Mouse (Mus musculus): ENCODE measurements around the gene Phf6.
"Not testable (repeated sequence)": the region's sequence is repeated elsewhere in the genome, so short reads cannot be mapped to it uniquely, and the experiment has no call there.

Phf6 gene

GRCm38 (mm10) chrX:52911587-52912371 lies at the start of gene Phf6:
TSS of gene Phf6 (plus strand) at chrX:52912266.
- DNase-seq = peak; percentile 86 to 87

- DNase-seq = peak; percentile 8 to 24
These were observed 47.9 kb upstream of the Phf6 start for GRCm38 (mm10) chrX:52864126-52864525.

- DNase-seq = not testable (repeated sequence)
These were observed 13.6 kb upstream of the Phf6 start for GRCm38 (mm10) chrX:52898486-52898885.

- DNase-seq = no peak
These were observed 284 bp downstream of the Phf6 start for GRCm38 (mm10) chrX:52912372-52912728.

GRCm38 (mm10) chrX:52912826-52913701 lies 998 bp downstream of the Phf6 start:
- DNase-seq = no peak

GRCm38 (mm10) chrX:52913856-52914255 lies 1.8 kb downstream of the Phf6 start:
- DNase-seq = no peak

GRCm38 (mm10) chrX:52914705-52915104 lies 2.6 kb downstream of the Phf6 start:
- no peak for DNase-seq

GRCm38 (mm10) chrX:52916516-52916915 lies 4.5 kb downstream of the Phf6 start:
- no peak for DNase-seq

GRCm38 (mm10) chrX:52926726-52927125 lies 14.7 kb downstream of the Phf6 start:
- DNase-seq = peak; percentile 23 to 38

GRCm38 (mm10) chrX:52928883-52929282 lies 16.8 kb downstream of the Phf6 start:
- DNase-seq = no peak

- DNase-seq = no peak
These were observed 17.7 kb downstream of the Phf6 start for GRCm38 (mm10) chrX:52929779-52930178.

GRCm38 (mm10) chrX:52930191-52930590 lies 18.1 kb downstream of the Phf6 start:
- DNase-seq = no peak

GRCm38 (mm10) chrX:52932161-52932560 lies 20.1 kb downstream of the Phf6 start:
- no peak for DNase-seq

- no peak for DNase-seq
These were observed 22.4 kb downstream of the Phf6 start for GRCm38 (mm10) chrX:52934496-52934895.

GRCm38 (mm10) chrX:52945509-52945908 lies 33.4 kb downstream of the Phf6 start:
- no peak for DNase-seq

- peak in 1 of 2 experiments; percentile 7 for DNase-seq
These were observed 37.6 kb downstream of the Phf6 start for GRCm38 (mm10) chrX:52949713-52950112.

GRCm38 (mm10) chrX:52956942-52957341 lies 44.9 kb downstream of the Phf6 start:
- DNase-seq = no peak

- no peak for DNase-seq
These were observed 49.6 kb downstream of the Phf6 start for GRCm38 (mm10) chrX:52961559-52962110.

- no peak for DNase-seq
These were observed 53.1 kb downstream of the Phf6 start for GRCm38 (mm10) chrX:52965149-52965548.

- no peak for DNase-seq
These were observed 59.3 kb downstream of the Phf6 start for GRCm38 (mm10) chrX:52971211-52972006.

GRCm38 (mm10) chrX:52972129-52972528 lies 60.1 kb downstream of the Phf6 start:
- no peak for DNase-seq

GRCm38 (mm10) chrX:52972680-52973079 lies 60.6 kb downstream of the Phf6 start:
- no peak for DNase-seq

GRCm38 (mm10) chrX:52978576-52978975 lies 66.5 kb downstream of the Phf6 start:
- no peak for DNase-seq
